Mouse (Mus musculus) lung, adult 2 months (tissue): Measurements from ENCODE around the gene Wdr54.

Source experiments
- CTCF ChIP-seq: fragments of 200-500 bp; IDR thresholded peaks from 2 replicates; pipeline ENCODE4 v1.5.1; 2011; ENCODE audit warnings: mild to moderate bottlenecking, low read length, control low read depth; ENCODE audit not compliant: insufficient read depth
- POLR2A ChIP-seq: fragments of 200-500 bp; IDR thresholded peaks from 2 replicates; pipeline ENCODE4 v1.6.1; 2011; ENCODE audit warnings: low read depth, mild to moderate bottlenecking, control low read depth, low read length, borderline replicate concordance; ENCODE audit errors: extremely low read depth

- no peak for TF ChIP-seq POLR2A
- TF ChIP-seq CTCF = no peak
These were observed 37.4 kb upstream of the Wdr54 start for GRCm38 (mm10) chr6:83193571-83193970.
